Mouse (Mus musculus) neural tube, embryonic 14.5 days (tissue): ENCODE results near the gene Hcn1. TPM values are rescaled to one million over a fixed set of nuclear protein-coding genes. Genes with fewer than 3 reads are reported as not detected.
A peak's percentile ranks its signal among the peaks of the same experiment; 100 is the strongest.

Experiments used
- ATAC-seq: fragments of 200-750 bp; cut with Nextera tagmentation; 2 replicates; pipeline ENCODE4 v1.8.0; 2017; ENCODE audit warnings: low read depth, mild to moderate bottlenecking, moderate TSS enrichment, moderate library complexity
- H3K27ac ChIP-seq: fragments of 300-500 bp; sonication (generic); 2 replicates; pipeline ENCODE4 v1.5.1; 2014; ENCODE audit warnings: low read depth, mild to moderate bottlenecking, control low read depth, low read length, moderate library complexity, mixed read lengths
- H3K27me3 ChIP-seq: fragments of 300-500 bp; sonication (generic); 2 replicates; pipeline ENCODE4 v1.6.1; 2014; ENCODE audit warnings: low read length; ENCODE audit not compliant: control insufficient read depth, insufficient read depth
- H3K36me3 ChIP-seq: fragments of 300-500 bp; sonication (generic); 2 replicates; pipeline ENCODE4 v1.6.1; 2014; ENCODE audit warnings: low read length, mixed read lengths; ENCODE audit not compliant: control insufficient read depth, insufficient read depth
- H3K4me1 ChIP-seq: fragments of 300-500 bp; sonication (generic); 2 replicates; pipeline ENCODE4 v1.6.1; 2014; ENCODE audit warnings: low read length; ENCODE audit not compliant: control insufficient read depth, insufficient read depth
- H3K4me2 ChIP-seq: fragments of 300-500 bp; sonication (generic); 2 replicates; pipeline ENCODE4 v1.6.1; 2014; ENCODE audit warnings: mild to moderate bottlenecking, low read depth, low read length, control low read depth
- H3K4me3 ChIP-seq: fragments of 300-500 bp; sonication (generic); 2 replicates; pipeline ENCODE4 v1.5.1; 2014; ENCODE audit warnings: low read depth, low read length, control low read depth, mixed read lengths
- H3K9ac ChIP-seq: fragments of 300-500 bp; sonication (generic); replicated peaks from 2 replicates; pipeline ENCODE4 v1.6.1; 2014; ENCODE audit warnings: low read depth, mild to moderate bottlenecking, control low read depth, low read length, mixed read lengths
- H3K9me3 ChIP-seq: fragments of 300-500 bp; sonication (generic); 2 replicates; pipeline ENCODE4 v1.6.1; 2016; ENCODE audit warnings: low read length; ENCODE audit not compliant: control insufficient read depth
- WGBS: fragments of 180-500 bp; shearing (Covaris S2); extraction: QIAGEN DNeasy Blood & Tissue Kit; methylation state at CpG from one replicate; pipeline ENCODE4 v1.1.7; 2014; 5-methylcytosine and 5-hydroxymethylcytosine counted together
- polyA plus RNA-seq: library from polyadenylated mRNA; unstranded; fragments of >200 nt; fragmentation: Nextera tagmentation; extraction: Ambion mirVana; gene quantifications from 2 replicates; pipeline ENCODE4 v1.2.1, GENCODE M21; 2014

Gene Hcn1
- polyA plus RNA-seq, result 1.1 and 1.6 TPM in 2 replicates

GRCm38 (mm10) chr13:117602181-117602580 lies at the start of gene Hcn1:
Gene Hcn1 (plus strand): TSS chr13:117602320.
- peak within 1 kb of the TSS; percentile 72 for H3K4me3 ChIP-seq

DNA sequence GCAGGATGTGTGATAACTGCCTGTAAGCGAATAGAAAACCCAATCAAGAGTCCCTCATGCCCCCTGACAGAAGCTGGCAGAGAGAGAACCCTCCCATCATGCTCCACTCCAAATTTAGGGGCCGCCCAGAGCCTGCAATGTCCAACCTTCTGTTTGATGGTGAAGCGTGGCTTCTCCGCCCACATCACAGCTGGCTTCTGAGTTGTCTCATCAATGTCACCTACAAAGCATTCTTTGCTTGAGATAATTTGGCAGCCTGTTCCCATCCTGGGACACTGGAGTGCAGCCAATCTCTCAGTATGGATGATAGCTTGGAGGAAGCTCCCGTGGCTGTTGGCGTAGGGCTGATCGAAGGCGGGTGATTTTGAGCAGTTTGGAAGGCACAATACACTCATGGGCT lies 34.9 kb upstream of the Hcn1 start:
- H3K4me2 ChIP-seq, result no peak overlapping the region
- H3K4me3 ChIP-seq, result no peak overlapping the region
- 85% methylated on average over 8 of the region's 8 CpGs for WGBS
- ATAC-seq, result no peak
- no peaks in the 10 kb centered on the region for H3K4me1 ChIP-seq
- no peak overlapping the region for H3K27ac ChIP-seq
- H3K36me3 ChIP-seq, result no peaks in the 10 kb centered on the region
- no peaks in the 10 kb centered on the region for H3K27me3 ChIP-seq
- H3K9ac ChIP-seq, result no peak overlapping the region
- H3K9me3 ChIP-seq, result no peaks in the 10 kb centered on the region

More at GRCm38 (mm10) chr13:117602181-117602580, at the start of gene Hcn1:
- peaks cover 8% of the 10 kb centered on the region for H3K27me3 ChIP-seq
- no peaks in the 10 kb centered on the region for H3K9me3 ChIP-seq
- H3K9ac ChIP-seq, result peak within 1 kb of the TSS; percentile 59
- WGBS, result under 1% methylated on average over 36 of the region's 45 CpGs
- ATAC-seq, result peak; percentile 100
- no peaks in the 10 kb centered on the region for H3K36me3 ChIP-seq
- H3K27ac ChIP-seq, result peak within 1 kb of the TSS; percentile 34; the same call in 1 of the 2 replicates
- H3K4me2 ChIP-seq, result peak within 1 kb of the TSS; percentile 77
- 0 out of 2 replicates have a peak, but pooled peaks cover 4% of the 10 kb centered on the region for H3K4me1 ChIP-seq

GRCm38 (mm10) chr13:117571747-117572146 lies 30.4 kb upstream of the Hcn1 start:
- Histone ChIP-seq H3K4me1 (no peaks in the 10 kb centered on the region), H3K27me3 (no peaks in the 10 kb centered on the region), H3K4me2 (no peak overlapping the region), H3K4me3 (no peak overlapping the region), H3K9me3 (no peaks in the 10 kb centered on the region), H3K27ac (no peak overlapping the region), H3K36me3 (no peaks in the 10 kb centered on the region), H3K9ac (no peak overlapping the region)
- ATAC-seq, result no peak
- 16% methylated on average over 3 of the region's 3 CpGs for WGBS

DNA sequence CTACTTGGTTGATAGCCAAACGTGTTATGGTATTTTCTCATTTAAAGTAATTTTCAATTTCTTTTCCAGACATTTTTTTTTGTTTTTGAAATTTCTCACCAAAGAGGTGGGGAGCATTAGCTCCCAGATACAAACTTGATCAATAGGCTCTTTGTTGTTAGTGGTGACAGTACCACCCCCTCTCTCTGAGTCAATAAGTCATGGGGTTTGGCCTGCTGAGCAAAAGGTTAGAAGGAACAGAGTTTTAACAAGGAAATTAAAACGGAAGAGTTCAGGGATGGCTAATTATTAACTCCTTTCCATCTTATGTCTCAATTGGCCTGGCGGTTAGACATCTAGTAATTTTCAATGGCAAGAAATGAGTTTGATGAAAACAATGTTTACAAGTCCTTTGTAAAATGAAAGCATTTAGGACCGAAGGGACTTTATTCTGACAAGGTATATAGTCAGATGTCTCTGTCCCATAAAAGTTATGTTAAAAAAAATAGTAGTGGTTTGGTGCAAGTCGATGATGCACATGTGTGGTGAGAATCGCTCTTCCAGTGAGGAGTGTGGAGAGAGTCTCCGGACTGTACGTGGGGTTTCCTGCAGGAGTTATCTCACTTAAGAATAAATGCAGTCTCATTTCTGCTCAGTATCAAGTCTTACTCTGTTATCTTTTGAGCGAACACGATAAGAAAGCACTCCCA lies 7.5 kb upstream of the Hcn1 start:
- Histone ChIP-seq H3K9me3 (no peaks in the 10 kb centered on the region), H3K4me3 (no peak overlapping the region), H3K36me3 (no peaks in the 10 kb centered on the region), H3K27ac (no peak overlapping the region), H3K9ac (no peak overlapping the region), H3K27me3 (no peaks in the 10 kb centered on the region), H3K4me2 (no peak overlapping the region), H3K4me1 (no peaks in the 10 kb centered on the region)
- no peak for ATAC-seq
- 58% methylated on average over 10 of the region's 10 CpGs for WGBS

DNA sequence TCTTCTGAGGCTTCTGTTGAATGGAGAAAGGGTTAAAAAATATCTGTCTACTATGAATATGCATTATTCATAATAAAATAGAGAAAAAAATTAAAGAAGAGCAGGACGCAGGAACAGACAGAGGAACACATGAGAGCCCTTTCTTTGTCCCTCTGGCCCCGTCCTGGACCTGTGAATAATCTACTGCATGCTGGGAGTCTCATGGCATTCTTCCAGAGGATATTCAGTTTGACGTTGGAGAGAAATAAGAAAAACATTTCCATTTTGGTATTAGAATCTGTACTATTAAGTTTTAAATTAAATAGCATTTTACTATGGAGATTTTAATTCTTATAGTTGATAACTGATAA lies 7.0 kb upstream of the Hcn1 start:
- H3K4me3 ChIP-seq, result no peak overlapping the region
- 15% methylated on average over 3 of the region's 3 CpGs for WGBS
- ATAC-seq, result no peak
- H3K36me3 ChIP-seq, result no peaks in the 10 kb centered on the region
- H3K9me3 ChIP-seq, result no peaks in the 10 kb centered on the region
- H3K9ac ChIP-seq, result no peak overlapping the region
- no peaks in the 10 kb centered on the region for H3K27me3 ChIP-seq
- H3K4me1 ChIP-seq, result no peaks in the 10 kb centered on the region
- no peak overlapping the region for H3K27ac ChIP-seq
- H3K4me2 ChIP-seq, result no peak overlapping the region

- H3K9ac ChIP-seq, result no peak overlapping the region
- H3K36me3 ChIP-seq, result no peaks in the 10 kb centered on the region
- H3K4me1 ChIP-seq, result 0 out of 2 replicates have a peak, but pooled peaks cover 4% of the 10 kb centered on the region
- 65% methylated on average over 9 of the region's 9 CpGs for WGBS
- no peak overlapping the region for H3K27ac ChIP-seq
- ATAC-seq, result no peak
- H3K4me3 ChIP-seq, result no peak overlapping the region
- H3K27me3 ChIP-seq, result peaks cover 8% of the 10 kb centered on the region
- no peaks in the 10 kb centered on the region for H3K9me3 ChIP-seq
- no peak overlapping the region for H3K4me2 ChIP-seq
These were observed 672 bp upstream of the Hcn1 start for GRCm38 (mm10) chr13:117601331-117601965.

DNA sequence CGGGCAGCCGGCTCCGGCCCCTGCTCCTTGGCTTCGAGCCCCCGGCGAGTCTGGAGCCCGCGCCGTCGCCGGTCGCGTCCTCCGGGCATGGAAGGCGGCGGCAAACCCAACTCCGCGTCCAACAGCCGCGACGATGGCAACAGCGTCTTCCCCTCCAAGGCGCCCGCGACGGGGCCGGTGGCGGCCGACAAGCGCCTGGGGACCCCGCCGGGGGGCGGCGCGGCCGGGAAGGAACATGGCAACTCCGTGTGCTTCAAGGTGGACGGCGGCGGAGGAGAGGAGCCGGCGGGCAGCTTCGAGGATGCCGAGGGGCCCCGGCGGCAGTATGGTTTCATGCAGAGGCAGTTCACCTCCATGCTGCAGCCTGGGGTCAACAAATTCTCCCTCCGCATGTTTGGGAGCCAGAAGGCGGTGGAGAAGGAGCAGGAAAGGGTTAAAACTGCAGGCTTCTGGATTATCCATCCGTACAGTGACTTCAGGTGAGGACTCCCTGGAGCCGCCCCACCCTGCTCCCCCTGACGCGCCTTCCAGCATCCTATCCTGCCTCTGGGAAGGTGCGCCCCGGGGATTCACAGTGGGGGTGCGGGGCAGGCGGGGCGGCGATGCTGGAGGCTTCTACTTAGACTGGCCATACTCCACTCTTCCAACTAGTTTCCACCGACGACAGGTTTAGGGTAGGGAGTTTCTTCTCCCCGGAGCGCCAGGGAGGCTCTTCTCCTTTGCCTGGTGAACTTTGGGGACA lies 668 bp downstream of the Hcn1 start:
- Histone ChIP-seq H3K4me1 (0 out of 2 replicates have a peak, but pooled peaks cover 4% of the 10 kb centered on the region), H3K36me3 (no peaks in the 10 kb centered on the region), H3K27me3 (peaks cover 8% of the 10 kb centered on the region), H3K4me2 (peak overlapping the region; percentile 77), H3K9ac (peak overlapping the region; percentile 59), H3K4me3 (peak overlapping the region; percentile 72), H3K9me3 (no peaks in the 10 kb centered on the region), H3K27ac (peak overlapping the region; percentile 34; the same call in 1 of the 2 replicates)
- 1% methylated on average over 51 of the region's 62 CpGs for WGBS
- peak; percentile 86 for ATAC-seq

DNA sequence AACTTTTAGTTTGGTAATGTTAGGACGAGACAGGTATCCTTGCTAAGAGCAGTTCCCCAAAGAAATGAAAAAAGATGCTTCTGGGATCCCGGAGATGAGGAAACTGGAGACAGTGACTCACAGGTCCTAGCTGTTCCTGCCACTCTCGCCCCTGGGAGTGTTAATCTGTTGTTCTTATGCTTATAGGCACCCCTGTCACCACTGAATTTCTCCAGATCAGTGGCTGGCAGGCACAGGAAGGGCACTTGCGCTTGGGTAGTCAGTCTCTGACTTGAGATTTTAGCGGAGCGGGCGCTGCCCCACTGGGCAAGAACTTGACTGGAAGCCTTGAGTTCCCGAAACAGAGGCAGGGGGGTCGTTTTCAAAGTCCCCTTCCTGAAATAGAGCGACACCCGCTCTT lies 1.3 kb downstream of the Hcn1 start:
- 0 out of 2 replicates have a peak, but pooled peaks cover 4% of the 10 kb centered on the region for H3K4me1 ChIP-seq
- H3K27me3 ChIP-seq, result peaks cover 8% of the 10 kb centered on the region

More for the DNA sequence above, 1.3 kb downstream of the Hcn1 start:
- Histone ChIP-seq H3K4me2 (peak overlapping the region; percentile 77), H3K27ac (no peak overlapping the region), H3K9ac (0 out of 2 replicates have a peak overlapping the region, but pooled peaks have one; percentile 28), H3K9me3 (no peaks in the 10 kb centered on the region), H3K4me3 (peak overlapping the region; percentile 72), H3K36me3 (no peaks in the 10 kb centered on the region)
- ATAC-seq, result no peak
- 10% methylated on average over 11 of the region's 11 CpGs for WGBS
